Mouse (Mus musculus) thymus, adult 2 months (tissue): ENCODE results near the gene Gm28778. TPM values are rescaled to one million over a fixed set of nuclear protein-coding genes. Genes with fewer than 3 reads are reported as not detected.
"Not testable (repeated sequence)": the region's sequence is repeated elsewhere in the genome, so short reads cannot be mapped to it uniquely, and the experiment has no call there.

Experiments
- DNase-seq: peaks from one replicate; pipeline ENCODE4 v3.0.0; 2021
- H3K27ac ChIP-seq: fragments of 200-500 bp; 2 replicates; pipeline ENCODE4 v1.5.1; 2012; ENCODE audit warnings: low read length, control low read depth; ENCODE audit not compliant: control insufficient read depth, insufficient read depth
- H3K27me3 ChIP-seq: fragments of 200-500 bp; 2 replicates; pipeline ENCODE4 v1.6.1; 2012; ENCODE audit warnings: mild to moderate bottlenecking, low read length, moderate library complexity, mixed read lengths; ENCODE audit not compliant: control insufficient read depth, insufficient read depth
- H3K36me3 ChIP-seq: fragments of 200-500 bp; 2 replicates; pipeline ENCODE4 v1.6.1; 2012; ENCODE audit warnings: mild to moderate bottlenecking, low read length, moderate library complexity; ENCODE audit not compliant: control insufficient read depth, insufficient read depth
- H3K4me1 ChIP-seq: fragments of 200-500 bp; replicated peaks from 2 replicates; pipeline ENCODE4 v1.6.1; 2012; ENCODE audit warnings: low read length; ENCODE audit not compliant: control insufficient read depth, insufficient read depth
- H3K4me3 ChIP-seq: fragments of 200-500 bp; 2 replicates; pipeline ENCODE4 v1.5.1; 2012; ENCODE audit warnings: mild to moderate bottlenecking, low read length, control low read depth, moderate library complexity; ENCODE audit not compliant: control insufficient read depth, insufficient read depth
- CTCF ChIP-seq: fragments of 200-500 bp; IDR thresholded peaks from 2 replicates; pipeline ENCODE4 v1.5.1; 2012; ENCODE audit warnings: mild to moderate bottlenecking, control low read depth, low read length, moderate library complexity, borderline replicate concordance; ENCODE audit not compliant: control insufficient read depth, poor library complexity, insufficient read depth; ENCODE audit errors: extremely low read depth
- POLR2A ChIP-seq: fragments of 200-500 bp; IDR thresholded peaks from 2 replicates; pipeline ENCODE4 v1.6.1; 2012; ENCODE audit warnings: mild to moderate bottlenecking, low read length, control low read depth, moderate library complexity; ENCODE audit not compliant: control insufficient read depth, poor library complexity, insufficient read depth; ENCODE audit errors: extremely low read depth
- WGBS: fragments of 180-500 bp; shearing (Covaris S2); methylation state at CpG from one replicate; pipeline ENCODE4 v1.1.7; 2018; 5-methylcytosine and 5-hydroxymethylcytosine counted together
- polyA plus RNA-seq: library from polyadenylated mRNA; depleted of rRNA; stranded (reverse); fragments of >200 nt; gene quantifications from 2 replicates; pipeline ENCODE4 v1.2.3, GENCODE M21; 2012

The Gm28778 gene
- polyA plus RNA-seq, 1 experiment: 32.3 TPM

GRCm38 (mm10) chr1:53312989-53313967, 16.4 kb downstream of the Gm28778 start, which contains the start of gene Osgepl1:
TSS of gene Osgepl1 (plus strand) at chr1:53313624.
- WGBS: 2% methylated on average over 27 of the region's 27 CpGs
- no peaks in the 10 kb centered on the region for H3K4me1 ChIP-seq
- TF ChIP-seq CTCF (no peak), POLR2A (peak; percentile 51)
- peaks cover 8% of the 10 kb centered on the region for H3K36me3 ChIP-seq
- H3K27ac ChIP-seq: peak within 1 kb of the TSS; percentile 9; the same call in 1 of the 2 replicates
- DNase-seq: peak; percentile 82
- H3K27me3 ChIP-seq: no peaks in the 10 kb centered on the region
- peak within 1 kb of the TSS; percentile 83 for H3K4me3 ChIP-seq

GRCm38 (mm10) chr1:53321662-53322344, 24.9 kb downstream of the Gm28778 start:
- DNase-seq: no peak
- no peak for TF ChIP-seq CTCF
- TF ChIP-seq POLR2A: no peak
- no peaks in the 10 kb centered on the region for H3K4me1 ChIP-seq
- H3K4me3 ChIP-seq: no peak overlapping the region
- peaks cover 8% of the 10 kb centered on the region for H3K36me3 ChIP-seq
- WGBS: 98% methylated on average over 4 of the region's 4 CpGs
- H3K27me3 ChIP-seq: no peaks in the 10 kb centered on the region
- no peak overlapping the region for H3K27ac ChIP-seq

- H3K36me3 ChIP-seq: peaks cover 2% of the 10 kb centered on the region
- H3K4me1 ChIP-seq: no peaks in the 10 kb centered on the region
- DNase-seq: no peak
- no peak overlapping the region for H3K27ac ChIP-seq
- no peak for TF ChIP-seq CTCF
- TF ChIP-seq POLR2A: no peak
- 97% methylated on average over 5 of the region's 5 CpGs for WGBS
- H3K27me3 ChIP-seq: no peaks in the 10 kb centered on the region
- H3K4me3 ChIP-seq: no peak overlapping the region
Measured at GRCm38 (mm10) chr1:53323254-53323653, 26.3 kb downstream of the Gm28778 start.

GRCm38 (mm10) chr1:53324277-53324676, 27.4 kb downstream of the Gm28778 start:
- 93% methylated on average over 1 of the region's 1 CpGs for WGBS
- H3K4me1 ChIP-seq: no peaks in the 10 kb centered on the region
- TF ChIP-seq CTCF (no peak), POLR2A (no peak)
- no peak for DNase-seq
- H3K36me3 ChIP-seq: no peaks in the 10 kb centered on the region
- no peak overlapping the region for H3K4me3 ChIP-seq
- H3K27me3 ChIP-seq: no peaks in the 10 kb centered on the region
- no peak overlapping the region for H3K27ac ChIP-seq

- Histone ChIP-seq H3K27me3 (no peaks in the 10 kb centered on the region), H3K4me3 (no peak overlapping the region), H3K4me1 (no peaks in the 10 kb centered on the region), H3K27ac (no peak overlapping the region), H3K36me3 (no peaks in the 10 kb centered on the region)
- 97% methylated on average over 5 of the region's 5 CpGs for WGBS
- DNase-seq: no peak
- TF ChIP-seq POLR2A (no peak), CTCF (no peak)
Measured at GRCm38 (mm10) chr1:53324827-53325494, 28.1 kb downstream of the Gm28778 start.

GRCm38 (mm10) chr1:53333527-53333926, 36.6 kb downstream of the Gm28778 start:
- DNase-seq, H3K4me1 ChIP-seq, H3K27me3 ChIP-seq, H3K4me3 ChIP-seq, H3K36me3 ChIP-seq, H3K27ac ChIP-seq: not testable (repeated sequence)
- WGBS: 80% methylated on average over 5 of the region's 5 CpGs
